Comparison of ENCODE assay signal across 13 mouse cellular contexts in the genomic region with DNA sequence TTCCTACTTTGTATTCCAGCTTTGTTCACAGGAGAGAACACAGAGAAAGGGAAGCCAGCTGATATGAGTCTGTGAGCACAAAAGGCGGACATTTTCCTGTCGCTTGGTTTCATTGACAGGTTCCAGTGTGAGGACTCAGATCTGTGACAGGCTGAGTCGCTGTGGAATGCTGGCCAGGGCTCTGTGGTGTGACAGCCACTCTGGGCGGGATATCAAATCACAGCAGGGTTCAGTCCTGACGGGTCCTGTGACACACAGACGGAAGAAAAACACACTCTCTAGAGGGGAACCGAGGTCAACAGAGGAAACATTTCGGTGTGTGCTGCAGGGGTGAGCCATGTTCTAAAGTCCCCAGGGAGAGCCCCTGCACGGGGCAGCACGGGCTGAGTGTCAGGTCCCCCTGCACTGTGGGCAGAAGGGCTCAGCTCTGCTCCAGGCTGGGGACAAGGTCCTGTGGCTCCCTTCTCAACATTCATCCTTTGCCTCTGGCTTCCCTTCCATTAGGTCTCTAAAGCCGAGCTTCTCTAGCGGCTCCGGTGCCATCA. TPM values are rescaled to one million over a fixed set of nuclear protein-coding genes. Genes with fewer than 3 reads are reported as not detected.
A peak's percentile ranks its signal among the peaks of the same experiment; 100 is the strongest.
DNase-seq lines count a peak whose midpoint lies in the region; ATAC-seq and TF ChIP-seq lines count a peak whose summit lies in the region.
"Had no signal": no experiment of that assay in that cellular context is flagged by ENCODE, and none has a peak within 500 bp of the region (broad histone marks: within the 10 kb centered on the region; RNA-seq: fewer than 3 reads in every experiment).

No protein-coding gene starts in this region.

- TF ChIP-seq CTCF in liver, adult 2 months (IDR thresholded peaks at IDR 0.05; ENCODE audit: low read depth, low read length), result no peak

- H3K27me3 ChIP-seq in liver, adult 2 months (ENCODE audit: control insufficient read depth, insufficient read depth, low read length), result no peaks in the 10 kb centered on the region
- H3K27me3 ChIP-seq in liver, embryonic 11.5 days (replicated peaks; ENCODE audit: control insufficient read depth, insufficient read depth, low read length), result no peaks in the 10 kb centered on the region
- no peaks in the 10 kb centered on the region for H3K27me3 ChIP-seq in heart, embryonic 14.5 days (ENCODE audit: control insufficient read depth, insufficient read depth, low read length)
- H3K27me3 ChIP-seq: CH12.LX; liver, embryonic 12.5 days had no signal

- peaks cover 9% of the 10 kb centered on the region; the same call in 1 of the 2 replicates for H3K36me3 ChIP-seq in liver, adult 2 months (ENCODE audit: control insufficient read depth, insufficient read depth, low read length)
- H3K36me3 ChIP-seq in liver, embryonic 11.5 days (ENCODE audit: control insufficient read depth, insufficient read depth, low read length), result peaks cover 40% of the 10 kb centered on the region
- H3K36me3 ChIP-seq in heart, embryonic 14.5 days (ENCODE audit: control insufficient read depth, insufficient read depth, low read length), result peaks cover 65% of the 10 kb centered on the region

- ATAC-seq in liver, embryonic 11.5 days (replicated peaks; ENCODE audit: low FRiP score), result no peak
- ATAC-seq in heart, embryonic 14.5 days (ENCODE audit: insufficient number of reproducible peaks, insufficient read depth, low FRiP score, low read depth), result peak; percentile 67
- ATAC-seq: liver, embryonic 12.5 days had no signal

- TF ChIP-seq POLR2A in liver, adult 2 months (IDR thresholded peaks at IDR 0.05; ENCODE audit: extremely low read depth, insufficient read depth, low read length), result no peak

- DNase-seq in liver, adult 2 months (ENCODE audit: extremely low read depth, low read depth, low spot score), result peak; percentile 71
- no peak for DNase-seq in liver, embryonic 11.5 days (ENCODE audit: low spot score)
- peak; percentile 87 to 89 for DNase-seq in cerebellum, adult 18-20 months
- no peak for DNase-seq in embryo, embryonic 9.5 days (ENCODE audit: extremely low spot score)
- DNase-seq in thymus, adult 18-20 months, result no peak
- no peak for DNase-seq in kidney, postnatal 4 days
- DNase-seq: lung, postnatal 4 days; right cerebral cortex, postnatal 14 days had no signal

- H3K4me1 ChIP-seq in liver, adult 2 months (ENCODE audit: control insufficient read depth, insufficient read depth, low read length), result peaks cover 17% of the 10 kb centered on the region
- H3K4me1 ChIP-seq in liver, embryonic 11.5 days (replicated peaks; ENCODE audit: control insufficient read depth, insufficient read depth, low read length), result peaks cover under 1% of the 10 kb centered on the region
- peaks cover 19 to 21% of the 10 kb centered on the region in 2 experiments for H3K4me1 ChIP-seq in heart, embryonic 14.5 days (ENCODE audit: control insufficient read depth in 2 of 2, insufficient read depth in 2 of 2, low read length in 2 of 2)

- peaks cover 4% of the 10 kb centered on the region; the same call in 1 of the 2 replicates for H3K79me2 ChIP-seq in liver, adult 2 months (ENCODE audit: control insufficient read depth, insufficient read depth, low read length)

- no peak overlapping the region for H3K27ac ChIP-seq in liver, adult 2 months (replicated peaks; ENCODE audit: insufficient read depth, low read depth, low read length)
- no peak overlapping the region for H3K27ac ChIP-seq in liver, embryonic 11.5 days (ENCODE audit: low read depth, low read length)
- peak overlapping the region; percentile 76 to 81 for H3K27ac ChIP-seq in heart, embryonic 14.5 days (replicated peaks in 1 of 2; ENCODE audit: control insufficient read depth in 1 of 2, insufficient read depth in 1 of 2, low read depth in 2 of 2, low read length in 2 of 2)
- H3K27ac ChIP-seq: hindbrain, embryonic 14.5 days; liver, embryonic 12.5 days had no signal

- H3K9me3 ChIP-seq in liver, embryonic 11.5 days (ENCODE audit: control insufficient read depth, low read length), result no peaks in the 10 kb centered on the region
- no peaks in the 10 kb centered on the region for H3K9me3 ChIP-seq in heart, embryonic 14.5 days (ENCODE audit: control insufficient read depth, low read length)
- H3K9me3 ChIP-seq: liver, embryonic 12.5 days had no signal

- WGBS in liver, adult 2 months, result 70% methylated on average over 13 of the region's 13 CpGs
- WGBS in liver, embryonic 11.5 days, result 81% methylated on average over 13 of the region's 13 CpGs
- WGBS in heart, embryonic 14.5 days, result 28% methylated on average over 13 of the region's 13 CpGs

- H3K4me3 ChIP-seq in liver, adult 2 months (ENCODE audit: insufficient read depth, low read depth, low read length), result no peak overlapping the region
- H3K4me3 ChIP-seq in liver, embryonic 11.5 days (ENCODE audit: low read depth, low read length), result no peak overlapping the region
- no peak overlapping the region for H3K4me3 ChIP-seq in heart, embryonic 14.5 days (ENCODE audit: control insufficient read depth in 1 of 2, insufficient read depth in 1 of 2, low read depth in 1 of 2, low read length in 2 of 2)
- H3K4me3 ChIP-seq: liver, embryonic 12.5 days had no signal

- H3K9ac ChIP-seq in liver, adult 2 months (ENCODE audit: low read depth, low read length), result no peak overlapping the region
- no peak overlapping the region for H3K9ac ChIP-seq in liver, embryonic 11.5 days (ENCODE audit: low read depth, low read length)
- peak overlapping the region; percentile 6 for H3K9ac ChIP-seq in heart, embryonic 14.5 days (ENCODE audit: low read length)
- H3K9ac ChIP-seq: hindbrain, embryonic 14.5 days; liver, embryonic 12.5 days had no signal

- no peak overlapping the region for H3K4me2 ChIP-seq in liver, embryonic 11.5 days
- peak overlapping the region; percentile 11 for H3K4me2 ChIP-seq in heart, embryonic 14.5 days (ENCODE audit: low read length)
- H3K4me2 ChIP-seq: hindbrain, embryonic 14.5 days; liver, embryonic 12.5 days had no signal

RNA-seq across cellular contexts. Expression of a gene that starts 12.5 kb away (rescaled TPM):
- total RNA-seq in liver, adult 2 months (2014; rRNA removed), result 1.5 TPM in 2 replicates
- polyA plus RNA-seq in liver, adult 2 months (2012; rRNA removed), result 0.60 and 1.3 TPM in 2 replicates
- 7.2 and 8.1 TPM in 2 replicates for polyA plus RNA-seq in liver, embryonic 11.5 days (2014; fragmentation: Nextera tagmentation; extraction: Ambion mirVana)
- 1.8 and 2.3 TPM in 2 replicates for polyA plus RNA-seq in heart, embryonic 14.5 days (2014; fragmentation: Nextera tagmentation; extraction: Ambion mirVana)

RNA-seq across cellular contexts. Expression of a gene that starts 13.3 kb away (rescaled TPM):
- 23.6 and 25.2 TPM in 2 replicates for total RNA-seq in liver, adult 2 months (2014; rRNA removed)
- 82.4 and 86.1 TPM in 2 replicates for polyA plus RNA-seq in liver, adult 2 months (2012; rRNA removed)
- polyA plus RNA-seq in liver, embryonic 11.5 days (2014; fragmentation: Nextera tagmentation; extraction: Ambion mirVana), result 98.1 and 103 TPM in 2 replicates
- polyA plus RNA-seq in heart, embryonic 14.5 days (2014; fragmentation: Nextera tagmentation; extraction: Ambion mirVana), result 89.4 and 91.8 TPM in 2 replicates

RNA-seq across cellular contexts. Expression of a gene that starts 14.5 kb away (rescaled TPM):
- total RNA-seq in liver, adult 2 months (2014; rRNA removed), result not detected in 2 replicates
- not detected in 2 replicates for polyA plus RNA-seq in liver, adult 2 months (2012; rRNA removed)
- not detected in 2 replicates for polyA plus RNA-seq in liver, embryonic 11.5 days (2014; fragmentation: Nextera tagmentation; extraction: Ambion mirVana)
- polyA plus RNA-seq in heart, embryonic 14.5 days (2014; fragmentation: Nextera tagmentation; extraction: Ambion mirVana), result not detected in 2 replicates
- total RNA-seq: CH12.LX had no signal
- polyA plus RNA-seq: hindbrain, embryonic 14.5 days; liver, embryonic 12.5 days; urinary bladder, adult 2 months had no signal

RNA-seq across cellular contexts. Expression of a gene that starts 39.6 kb away (rescaled TPM):
- 36.5 and 57.1 TPM in 2 replicates for total RNA-seq in liver, adult 2 months (2014; rRNA removed)
- 43.5 and 70.7 TPM in 2 replicates for polyA plus RNA-seq in liver, adult 2 months (2012; rRNA removed)
- 13.4 and 15.1 TPM in 2 replicates for polyA plus RNA-seq in liver, embryonic 11.5 days (2014; fragmentation: Nextera tagmentation; extraction: Ambion mirVana)
- polyA plus RNA-seq in heart, embryonic 14.5 days (2014; fragmentation: Nextera tagmentation; extraction: Ambion mirVana), result 9.3 and 9.5 TPM in 2 replicates

Comparison
In these comparisons a context has a peak if more than half of its experiments do, and no peak if none do; other contexts are left out.
1. DNase-seq: peak in liver, adult 2 months (single experiment) and cerebellum, adult 18-20 months (2 of 2); none in liver, embryonic 11.5 days (single experiment), embryo, embryonic 9.5 days (single experiment), thymus, adult 18-20 months (0 of 2) and kidney, postnatal 4 days (0 of 2).
2. H3K27ac ChIP-seq: peak in heart, embryonic 14.5 days (2 of 2); none in liver, adult 2 months (single experiment) and liver, embryonic 11.5 days (single experiment).